Comparison of ENCODE assay signal across 18 mouse cellular contexts in genomic region chr2:93780528-93780927, GRCm38 (mm10). TPM values are rescaled to one million over a fixed set of nuclear protein-coding genes. Genes with fewer than 3 reads are reported as not detected.
DNase-seq lines count a peak whose midpoint lies in the region; ATAC-seq and TF ChIP-seq lines count a peak whose summit lies in the region.
"Had no signal": no experiment of that assay in that cellular context is flagged by ENCODE, and none has a peak within 500 bp of the region (broad histone marks: within the 10 kb centered on the region; RNA-seq: fewer than 3 reads in every experiment).

No protein-coding gene starts in this region.

- H3K9me3 ChIP-seq in embryonic facial prominence, embryonic 12.5 days, result no peaks in the 10 kb centered on the region
- no peaks in the 10 kb centered on the region for H3K9me3 ChIP-seq in liver, postnatal 0 days (ENCODE audit: low read length)
- H3K9me3 ChIP-seq: forebrain, embryonic 13.5 days; hindbrain, embryonic 12.5 days had no signal

- WGBS in embryonic facial prominence, embryonic 12.5 days, result 58% methylated on average over 10 of the region's 10 CpGs
- 78% methylated on average over 10 of the region's 10 CpGs for WGBS in cerebellum, adult 2 months
- 78% methylated on average over 10 of the region's 10 CpGs for WGBS in liver, postnatal 0 days (ENCODE audit: insufficient replicate concordance)

- H3K4me3 ChIP-seq in embryonic facial prominence, embryonic 12.5 days, result no peak overlapping the region
- no peak overlapping the region for H3K4me3 ChIP-seq in cerebellum, adult 2 months (replicated peaks; ENCODE audit: insufficient read depth, low read depth, low read length)
- H3K4me3 ChIP-seq in liver, postnatal 0 days (ENCODE audit: low read depth, low read length), result no peak overlapping the region
- H3K4me3 ChIP-seq: forebrain, embryonic 13.5 days; hindbrain, embryonic 12.5 days had no signal

- 0 out of 2 replicates have a peak overlapping the region, but pooled peaks have one; percentile 41 for H3K27ac ChIP-seq in embryonic facial prominence, embryonic 12.5 days
- no peak overlapping the region for H3K27ac ChIP-seq in cerebellum, adult 2 months (ENCODE audit: insufficient read depth, low read length)
- H3K27ac ChIP-seq in liver, postnatal 0 days (ENCODE audit: low read depth), result no peak overlapping the region
- H3K27ac ChIP-seq: forebrain, embryonic 13.5 days; hindbrain, embryonic 12.5 days; hindbrain, postnatal 0 days had no signal

- no peak for TF ChIP-seq EP300 in liver, postnatal 0 days (IDR thresholded peaks at IDR 0.05; ENCODE audit: low read depth)

- no peaks in the 10 kb centered on the region for H3K27me3 ChIP-seq in embryonic facial prominence, embryonic 12.5 days
- no peaks in the 10 kb centered on the region for H3K27me3 ChIP-seq in cerebellum, adult 2 months (ENCODE audit: control insufficient read depth, insufficient read depth, low read length)
- H3K27me3 ChIP-seq in liver, postnatal 0 days (ENCODE audit: insufficient read depth, low read length), result no peaks in the 10 kb centered on the region
- H3K27me3 ChIP-seq: forebrain, embryonic 13.5 days; hindbrain, embryonic 12.5 days had no signal

- H3K9ac ChIP-seq in embryonic facial prominence, embryonic 12.5 days, result peak overlapping the region; percentile 15; the same call in 1 of the 2 replicates
- no peak overlapping the region for H3K9ac ChIP-seq in liver, postnatal 0 days (replicated peaks)
- H3K9ac ChIP-seq: forebrain, embryonic 13.5 days; forebrain, postnatal 0 days; hindbrain, embryonic 12.5 days had no signal

- no peak overlapping the region for H3K4me2 ChIP-seq in embryonic facial prominence, embryonic 12.5 days (replicated peaks)
- H3K4me2 ChIP-seq in liver, postnatal 0 days (ENCODE audit: low read depth, low read length), result no peak overlapping the region
- H3K4me2 ChIP-seq: forebrain, embryonic 13.5 days; heart, embryonic 11.5 days; hindbrain, embryonic 12.5 days had no signal

- TF ChIP-seq POLR2A in cerebellum, adult 2 months (IDR thresholded peaks at IDR 0.05; ENCODE audit: borderline replicate concordance, insufficient read depth, low read length), result no peak

- DNase-seq in cerebellum, adult 9-11 months, result peak; percentile 31
- no peak for DNase-seq in cerebellum, adult 8-10 months
- DNase-seq in heart, adult 11 months, result peak; percentile 93
- DNase-seq in heart, postnatal 36 days, result no peak
- peak; percentile 26 for DNase-seq in 3T3-L1 (ENCODE audit: low read depth, low spot score)
- DNase-seq in cerebellum, adult 2 months, result no peak
- no peak for DNase-seq in liver, postnatal 0 days
- DNase-seq: adrenal gland, adult 8-10 months; cerebellum, adult 11 months; cerebellum, postnatal 10 days; forebrain, postnatal 0 days; kidney, adult 11 months; kidney, adult 9 months had no signal

- peaks cover 4% of the 10 kb centered on the region; the same call in 1 of the 2 replicates for H3K36me3 ChIP-seq in embryonic facial prominence, embryonic 12.5 days
- H3K36me3 ChIP-seq in liver, postnatal 0 days (replicated peaks; ENCODE audit: insufficient read depth, low read length), result no peaks in the 10 kb centered on the region
- H3K36me3 ChIP-seq: hindbrain, embryonic 12.5 days had no signal

- intact Hi-C loops in heart, postnatal 36 days (cut with DNase I), result loop anchor here (5.0 kb wide), 1 partner anchor 78 kb away; no protein-coding TSS in a partner anchor

- TF ChIP-seq CTCF in cerebellum, adult 2 months (IDR thresholded peaks at IDR 0.05; ENCODE audit: borderline replicate concordance, insufficient read depth, low read depth, low read length), result no peak
- no peak for TF ChIP-seq CTCF in liver, postnatal 0 days (IDR thresholded peaks at IDR 0.05; ENCODE audit: low read depth)

- peaks cover 58% of the 10 kb centered on the region for H3K4me1 ChIP-seq in embryonic facial prominence, embryonic 12.5 days
- peaks cover 38% of the 10 kb centered on the region for H3K4me1 ChIP-seq in cerebellum, adult 2 months (ENCODE audit: control insufficient read depth, insufficient read depth, low read length)
- peaks cover 4% of the 10 kb centered on the region; the same call in 1 of the 2 replicates for H3K4me1 ChIP-seq in liver, postnatal 0 days (ENCODE audit: insufficient read depth)

- no peak for ATAC-seq in embryonic facial prominence, embryonic 12.5 days (ENCODE audit: insufficient number of reproducible peaks, insufficient read depth, low FRiP score, low TSS enrichment)
- ATAC-seq in liver, postnatal 0 days, result no peak
- ATAC-seq: forebrain, embryonic 13.5 days; forebrain, postnatal 0 days; hindbrain, postnatal 0 days had no signal

RNA-seq across cellular contexts. Expression of gene Ext2, which starts 41.8 kb away (rescaled TPM):
- 10 to 100 TPM; 40.4 to 44.1 TPM for total RNA-seq in heart, postnatal 36 days (2021)
- 105 and 112 TPM in 2 replicates for polyA plus RNA-seq in embryonic facial prominence, embryonic 12.5 days (2016; fragmentation: Nextera tagmentation; extraction: Ambion mirVana)
- 40.1 and 42.3 TPM in 2 replicates for polyA plus RNA-seq in cerebellum, adult 2 months (2012; rRNA removed)
- 22.6 TPM in 2 replicates for polyA plus RNA-seq in liver, postnatal 0 days (2015; fragmentation: Nextera tagmentation; extraction: Ambion mirVana)

Comparison
In these comparisons a context has a peak if more than half of its experiments do, and no peak if none do; other contexts are left out.
1. DNase-seq: peak in cerebellum, adult 9-11 months (single experiment), heart, adult 11 months (single experiment) and 3T3-L1 (single experiment); none in cerebellum, adult 8-10 months (single experiment), heart, postnatal 36 days (0 of 2), cerebellum, adult 2 months (0 of 2) and liver, postnatal 0 days (single experiment).